Mouse (Mus musculus) E14TG2a.4 (cell line): ENCODE results near the gene Asxl2.

Source experiments
- CTCF ChIP-seq: conservative IDR thresholded peaks from 2 replicates; pipeline ENCODE4 v1.5.1; 2014; ENCODE audit warnings: low read length
- NANOG ChIP-seq: IDR thresholded peaks from 2 replicates; pipeline ENCODE4 v1.6.1; 2014; ENCODE audit warnings: borderline replicate concordance, low read length, mixed read lengths
- POU5F1 ChIP-seq: IDR thresholded peaks from 2 replicates; pipeline ENCODE4 v1.6.1; 2014; ENCODE audit warnings: low read length, borderline replicate concordance

DNA sequence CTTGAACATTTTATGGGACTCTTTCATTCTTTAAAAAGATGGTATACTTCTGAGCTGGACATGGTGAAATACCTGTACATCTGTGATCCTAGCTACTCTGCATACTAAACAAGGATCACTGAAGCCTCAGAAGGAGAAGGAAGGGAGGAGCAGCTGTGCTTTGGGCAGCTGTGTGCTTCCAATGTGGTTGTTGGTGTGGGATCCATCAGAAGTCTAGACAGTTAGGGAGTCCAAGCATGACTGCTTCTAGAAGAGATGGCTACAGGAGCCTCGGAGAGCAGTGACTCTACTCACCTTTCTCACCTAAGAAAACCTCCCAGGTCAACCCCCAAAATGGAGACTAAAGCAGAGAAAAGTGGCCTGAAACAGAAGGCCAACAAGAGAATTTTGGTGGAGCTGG lies 111.4 kb downstream of the Asxl2 start:
- TF ChIP-seq CTCF (no peak), POU5F1 (no peak), NANOG (no peak)
